Mouse (Mus musculus): ENCODE measurements around the gene Ppp1r3d.

Ppp1r3d gene

GRCm38 (mm10) chr2:178413481-178414260 is 601 bp downstream of the Ppp1r3d start:
- no peak for DNase-seq

DNA sequence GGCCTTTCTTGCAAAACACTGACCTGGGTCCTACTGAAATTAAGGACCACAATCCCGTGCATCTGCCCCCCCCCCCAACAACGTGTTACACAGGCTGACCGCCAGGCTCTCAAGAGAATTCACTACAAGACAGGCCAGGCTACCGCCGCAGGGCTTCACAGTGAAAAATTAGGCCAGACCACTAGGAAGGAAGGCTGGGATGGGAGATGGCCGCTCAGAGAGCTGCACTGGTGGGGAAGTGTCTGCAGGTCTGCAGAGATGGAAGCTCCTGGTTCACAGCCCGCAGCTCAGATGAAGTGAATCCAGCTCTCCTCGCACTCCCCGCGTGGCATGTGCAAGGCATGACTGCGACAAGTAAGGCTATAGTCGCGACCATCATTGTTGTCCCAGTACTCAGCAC is 1.2 kb downstream of the Ppp1r3d start:
- DNase-seq = no peak

GRCm38 (mm10) chr2:178412598-178412997 is 1.7 kb downstream of the Ppp1r3d start:
- DNase-seq = peak; percentile 32 to 43

DNA sequence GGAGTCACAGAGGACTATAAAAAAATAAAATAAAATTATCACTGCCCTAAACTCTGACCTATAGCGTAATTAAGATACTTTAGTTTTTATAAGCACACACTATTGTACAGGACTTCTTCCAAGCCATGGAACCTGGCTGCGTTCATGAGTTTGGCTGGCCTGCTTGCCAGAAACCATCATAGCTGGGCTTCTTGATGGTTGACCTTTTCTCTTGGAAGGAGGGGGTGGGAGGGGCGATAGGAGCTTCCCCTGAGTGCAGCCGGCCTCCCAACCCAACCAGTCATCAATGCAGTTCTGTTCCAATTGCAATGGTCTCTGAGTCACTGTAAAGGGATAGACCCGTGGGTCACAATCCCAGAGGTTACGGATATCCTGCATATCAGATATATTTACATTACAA is 4.0 kb downstream of the Ppp1r3d start:
- DNase-seq = no peak

- DNase-seq = no peak
Observed at GRCm38 (mm10) chr2:178409024-178409423, 5.2 kb downstream of the Ppp1r3d start.

DNA sequence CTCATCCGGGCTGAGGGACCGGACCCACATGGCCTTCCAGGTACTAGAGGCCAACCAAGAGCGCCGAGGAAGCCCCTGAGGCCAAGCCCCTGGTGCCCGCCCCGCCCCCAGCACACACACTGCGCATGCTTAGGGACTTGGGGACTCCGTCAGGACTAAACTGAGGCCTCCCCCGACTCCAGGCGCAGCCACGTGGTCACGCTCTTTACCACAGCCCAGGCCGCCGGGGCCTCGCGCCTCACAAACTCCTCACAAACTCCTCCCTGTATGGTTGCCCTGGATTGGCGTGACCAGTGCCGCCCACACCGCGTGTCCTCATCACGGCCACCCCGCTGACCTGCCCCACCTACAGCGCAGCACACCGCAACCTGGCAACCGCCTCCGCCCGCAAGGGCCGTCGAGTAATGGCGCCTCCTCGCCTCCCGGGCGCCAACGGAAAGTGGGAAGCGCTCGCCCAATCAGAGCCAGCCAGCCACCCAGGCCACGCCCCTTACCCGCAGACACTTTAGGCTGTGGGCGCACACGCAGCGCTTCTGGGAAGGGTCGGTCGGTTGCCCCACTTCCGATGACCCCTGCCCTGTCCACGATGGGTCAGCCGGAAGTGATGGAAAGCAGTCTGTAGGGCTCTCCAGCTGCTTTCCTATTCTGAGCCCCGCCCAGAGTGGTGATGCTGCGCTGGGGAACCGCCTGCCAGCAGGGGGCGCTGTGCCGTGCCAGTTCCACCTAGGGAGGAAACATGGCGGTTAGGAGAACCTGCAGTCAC is 7.0 kb downstream of the Ppp1r3d start, which contains the start of gene Sycp2:
Gene Sycp2, minus strand, starts transcription at position 633 of the 763 bp plus-strand sequence.
- DNase-seq = no peak
